Mouse (Mus musculus): Measurements from ENCODE around the gene Gm10320. TPM values are rescaled to one million over a fixed set of nuclear protein-coding genes. Genes with fewer than 3 reads are reported as not detected.

Gene Gm10320
- polyA plus RNA-seq, 1 experiment, result not detected

DNA sequence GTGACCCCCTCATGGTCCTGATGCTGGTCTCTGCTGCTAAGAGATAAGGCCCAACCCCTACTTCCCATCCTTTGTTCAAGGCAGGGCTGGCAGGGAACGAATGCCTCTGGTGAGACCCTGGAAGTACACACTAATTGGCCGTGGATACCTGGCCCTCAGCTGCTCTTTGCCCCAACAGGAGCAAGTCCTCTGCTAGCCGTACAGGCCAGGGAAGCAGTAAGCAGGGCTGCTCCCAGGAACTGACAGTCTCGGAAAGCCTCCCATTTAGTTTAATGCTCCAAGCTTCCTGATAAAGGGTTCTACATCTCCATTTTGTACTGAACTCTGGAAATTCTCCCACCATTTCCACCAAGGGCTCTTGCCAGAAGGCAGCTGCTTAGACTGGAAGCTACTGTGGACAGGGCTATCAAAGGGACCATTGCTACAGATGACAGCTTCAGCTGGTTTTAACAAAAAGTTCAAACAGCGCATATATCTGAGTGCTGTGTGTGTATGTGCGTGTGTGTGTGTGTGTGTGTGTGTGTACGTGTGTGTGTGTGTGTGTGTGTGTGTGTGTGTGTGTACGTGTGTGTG is 2.8 kb upstream of the Gm10320 start:
- H3K4me3 ChIP-seq (ENCODE audit: insufficient read depth, low read depth, low read length), result no peak overlapping the region
- no peaks in the 10 kb centered on the region for H3K4me1 ChIP-seq (ENCODE audit: control insufficient read depth, insufficient read depth, insufficient read length, low read length)
- H3K27ac ChIP-seq (replicated peaks; ENCODE audit: low read depth, low read length), result no peak overlapping the region

DNA sequence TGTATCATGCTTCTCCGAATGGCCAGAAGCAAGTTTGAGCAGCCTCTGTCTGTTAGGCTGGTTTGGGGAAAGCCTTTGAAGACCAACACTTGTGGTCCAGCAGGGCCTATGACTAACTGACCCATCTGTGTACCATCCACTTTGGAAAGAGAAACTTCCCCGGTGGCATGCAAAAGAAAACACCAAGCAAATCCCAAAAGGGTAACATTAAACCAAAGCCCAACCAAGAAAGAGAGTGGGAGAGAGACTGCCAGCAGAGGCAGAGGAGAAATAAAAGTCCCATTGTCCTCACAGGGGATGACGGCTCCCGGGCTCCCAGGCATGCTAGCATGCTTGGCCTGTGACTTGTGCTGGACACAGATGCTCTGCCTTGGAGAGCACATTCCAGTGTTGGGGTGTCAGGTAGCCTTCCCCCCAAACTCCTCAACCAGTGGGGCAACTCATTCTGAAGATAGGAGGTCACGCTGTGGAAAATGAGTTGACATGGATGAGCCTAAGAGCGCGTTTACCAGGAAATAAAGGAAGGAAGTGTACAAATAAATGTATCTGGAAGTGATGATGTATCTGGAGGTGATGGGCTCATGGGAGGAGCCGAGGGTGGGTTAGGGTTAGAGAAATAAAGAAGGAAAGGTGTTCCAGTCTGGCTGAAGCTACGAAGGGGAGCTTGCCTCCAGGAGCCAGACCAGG is 911 bp upstream of the Gm10320 start:
- Histone ChIP-seq H3K27ac (replicated peaks; ENCODE audit: low read depth, low read length) (no peak overlapping the region), H3K4me1 (ENCODE audit: control insufficient read depth, insufficient read depth, insufficient read length, low read length) (no peaks in the 10 kb centered on the region), H3K4me3 (ENCODE audit: insufficient read depth, low read depth, low read length) (no peak overlapping the region)

GRCm38 (mm10) chr13:98486726-98487125 is 5.1 kb downstream of the Gm10320 start:
- no peak overlapping the region for H3K27ac ChIP-seq (replicated peaks; ENCODE audit: low read depth, low read length)

DNA sequence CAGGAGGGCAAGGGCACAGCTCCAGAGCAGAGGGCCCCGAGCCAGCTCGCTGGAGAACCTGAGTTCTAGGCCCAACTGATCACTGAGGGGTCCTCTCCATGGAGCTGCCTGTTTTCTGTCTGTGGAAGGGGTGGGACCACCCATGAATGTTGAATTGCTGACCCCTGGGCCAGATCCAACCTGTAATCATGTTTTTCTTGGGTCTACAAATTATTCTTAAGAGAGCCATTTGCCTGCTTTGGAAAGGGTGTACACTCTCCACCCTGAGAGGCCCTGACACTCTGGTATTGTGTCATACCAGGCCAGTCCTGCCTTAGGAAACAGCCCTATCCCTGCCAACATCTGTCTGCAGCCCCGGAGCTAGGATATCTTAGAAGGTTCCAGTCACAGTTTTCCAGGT is 5.6 kb downstream of the Gm10320 start:
- H3K27ac ChIP-seq (replicated peaks; ENCODE audit: low read depth, low read length), result no peak overlapping the region
- no peaks in the 10 kb centered on the region for H3K4me1 ChIP-seq (ENCODE audit: control insufficient read depth, insufficient read depth, insufficient read length, low read length)
- H3K4me3 ChIP-seq (ENCODE audit: insufficient read depth, low read depth, low read length), result no peak overlapping the region

More at GRCm38 (mm10) chr13:98486726-98487125, 5.1 kb downstream of the Gm10320 start:
- H3K4me3 ChIP-seq (ENCODE audit: insufficient read depth, low read depth, low read length), result no peak overlapping the region
- H3K4me1 ChIP-seq (ENCODE audit: control insufficient read depth, insufficient read depth, insufficient read length, low read length), result no peaks in the 10 kb centered on the region

DNA sequence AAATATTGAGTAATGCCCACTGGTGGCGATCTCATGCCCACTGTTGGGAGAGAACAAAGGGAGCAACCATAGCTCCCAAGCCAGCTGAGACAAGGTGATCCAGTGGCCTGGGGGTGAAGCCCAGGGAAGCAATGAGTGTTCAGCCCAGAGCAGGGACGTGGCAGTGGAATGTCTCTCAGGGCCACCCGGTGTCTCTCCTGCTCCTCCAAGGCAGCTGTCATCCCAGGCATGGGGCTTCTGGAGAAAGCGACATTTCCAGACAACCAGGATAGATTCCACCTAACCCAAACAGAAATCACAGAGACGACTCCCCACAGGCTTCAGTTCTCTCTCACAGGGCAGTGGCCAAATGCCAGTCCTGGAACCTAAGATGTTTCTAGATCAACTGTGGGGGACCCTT is 6.4 kb downstream of the Gm10320 start:
- Histone ChIP-seq H3K4me1 (ENCODE audit: control insufficient read depth, insufficient read depth, insufficient read length, low read length) (no peaks in the 10 kb centered on the region), H3K4me3 (ENCODE audit: insufficient read depth, low read depth, low read length) (no peak overlapping the region), H3K27ac (replicated peaks; ENCODE audit: low read depth, low read length) (no peak overlapping the region)

GRCm38 (mm10) chr13:98477991-98478390 is 13.8 kb downstream of the Gm10320 start:
- Histone ChIP-seq H3K27ac (replicated peaks; ENCODE audit: low read depth, low read length) (no peak overlapping the region), H3K4me1 (ENCODE audit: control insufficient read depth, insufficient read depth, insufficient read length, low read length) (no peaks in the 10 kb centered on the region), H3K4me3 (ENCODE audit: insufficient read depth, low read depth, low read length) (no peak overlapping the region)

DNA sequence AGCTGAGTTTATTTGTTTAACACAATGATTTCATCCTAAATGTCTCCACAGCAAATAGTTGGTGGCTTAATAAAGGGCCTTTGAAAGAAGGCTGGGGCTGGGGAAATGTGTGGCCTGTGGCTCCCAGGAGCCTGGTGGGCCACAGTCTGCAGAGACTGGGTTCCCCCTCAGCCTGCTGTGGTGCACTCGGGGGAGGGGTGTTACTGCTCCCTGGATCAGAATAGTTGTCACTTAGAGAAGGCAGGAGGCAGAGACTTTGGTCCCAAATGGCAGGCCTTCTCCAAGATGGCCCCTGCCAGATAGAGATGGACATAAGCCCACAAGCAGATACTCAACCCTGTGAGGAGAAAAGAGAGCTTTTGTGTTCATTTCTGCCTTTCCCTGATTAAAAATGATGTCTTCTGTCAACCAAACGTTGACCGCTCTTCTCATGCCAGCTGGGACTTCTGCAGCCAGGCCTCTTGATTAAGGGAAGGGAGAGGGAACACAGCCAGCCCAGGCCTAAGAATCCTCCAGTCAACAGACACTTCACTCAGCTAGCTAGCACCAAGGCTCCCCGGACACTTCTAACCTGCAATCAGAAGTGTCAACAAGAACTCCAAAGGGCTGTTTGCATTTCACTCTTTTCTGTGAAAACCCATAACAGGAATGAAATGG is 14.8 kb downstream of the Gm10320 start:
- Histone ChIP-seq H3K4me3 (ENCODE audit: insufficient read depth, low read depth, low read length) (no peak overlapping the region), H3K4me1 (ENCODE audit: control insufficient read depth, insufficient read depth, insufficient read length, low read length) (no peaks in the 10 kb centered on the region), H3K27ac (replicated peaks; ENCODE audit: low read depth, low read length) (no peak overlapping the region)

DNA sequence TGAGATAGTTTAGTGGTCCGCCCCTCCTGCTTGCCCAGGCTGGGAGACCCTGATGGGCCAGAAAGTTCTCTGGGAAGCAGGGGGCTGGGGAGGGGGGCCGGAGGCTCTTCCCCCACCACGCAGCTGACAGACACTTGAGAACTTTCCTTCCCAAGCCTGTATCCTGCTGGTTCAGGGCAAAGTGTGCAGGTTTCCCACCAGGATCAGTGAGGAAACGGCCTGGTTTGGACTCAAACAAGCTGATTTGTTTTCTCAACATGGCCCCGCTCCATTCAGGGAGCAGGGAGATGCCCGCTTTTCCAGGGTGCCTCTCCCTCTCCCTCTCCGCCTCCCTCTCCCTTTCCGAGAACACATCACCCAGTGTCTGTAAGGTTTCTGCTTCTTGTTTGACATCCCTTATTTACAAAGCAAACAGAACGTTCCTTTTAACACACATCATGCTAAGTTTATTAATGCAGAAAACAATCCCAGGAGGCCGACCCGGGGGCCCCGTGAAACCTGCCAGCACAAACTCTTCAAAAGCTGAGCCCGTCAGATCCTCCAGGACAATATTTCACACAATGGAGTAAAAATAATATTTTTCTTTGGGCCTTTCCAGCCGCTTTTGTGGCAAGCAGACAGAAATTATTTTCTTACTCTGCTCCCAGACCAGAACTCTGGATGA is 15.5 kb downstream of the Gm10320 start:
- Histone ChIP-seq H3K27ac (replicated peaks; ENCODE audit: low read depth, low read length) (no peak overlapping the region), H3K4me1 (ENCODE audit: control insufficient read depth, insufficient read depth, insufficient read length, low read length) (no peaks in the 10 kb centered on the region), H3K4me3 (ENCODE audit: insufficient read depth, low read depth, low read length) (no peak overlapping the region)

GRCm38 (mm10) chr13:98475681-98476080 is 16.1 kb downstream of the Gm10320 start:
- no peaks in the 10 kb centered on the region for H3K4me1 ChIP-seq (ENCODE audit: control insufficient read depth, insufficient read depth, insufficient read length, low read length)
- H3K4me3 ChIP-seq (ENCODE audit: insufficient read depth, low read depth, low read length), result no peak overlapping the region
- no peak overlapping the region for H3K27ac ChIP-seq (replicated peaks; ENCODE audit: low read depth, low read length)

DNA sequence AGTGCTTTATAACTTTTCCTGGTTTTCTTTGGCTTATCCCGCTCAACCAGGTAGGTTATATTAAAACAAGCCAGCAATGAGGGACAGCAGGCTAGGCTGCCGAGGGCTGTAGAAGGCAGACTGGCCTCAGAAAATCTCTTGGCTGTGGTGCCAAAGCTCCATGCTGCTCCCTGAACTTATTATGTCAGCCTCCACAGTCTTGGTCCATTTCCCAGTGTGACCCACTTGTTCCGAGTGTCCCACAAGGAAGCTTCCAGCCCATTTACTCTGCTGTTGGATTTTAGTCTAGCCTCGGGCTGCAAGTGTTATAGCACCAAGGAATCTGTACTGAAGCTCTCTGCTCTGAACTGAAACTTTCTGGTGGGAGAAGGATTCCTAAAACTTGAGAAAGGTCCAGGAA is 18.8 kb downstream of the Gm10320 start:
- no peaks in the 10 kb centered on the region for H3K4me1 ChIP-seq (ENCODE audit: control insufficient read depth, insufficient read depth, insufficient read length, low read length)
- H3K27ac ChIP-seq (replicated peaks; ENCODE audit: low read depth, low read length), result no peak overlapping the region
- H3K4me3 ChIP-seq (ENCODE audit: insufficient read depth, low read depth, low read length), result no peak overlapping the region

DNA sequence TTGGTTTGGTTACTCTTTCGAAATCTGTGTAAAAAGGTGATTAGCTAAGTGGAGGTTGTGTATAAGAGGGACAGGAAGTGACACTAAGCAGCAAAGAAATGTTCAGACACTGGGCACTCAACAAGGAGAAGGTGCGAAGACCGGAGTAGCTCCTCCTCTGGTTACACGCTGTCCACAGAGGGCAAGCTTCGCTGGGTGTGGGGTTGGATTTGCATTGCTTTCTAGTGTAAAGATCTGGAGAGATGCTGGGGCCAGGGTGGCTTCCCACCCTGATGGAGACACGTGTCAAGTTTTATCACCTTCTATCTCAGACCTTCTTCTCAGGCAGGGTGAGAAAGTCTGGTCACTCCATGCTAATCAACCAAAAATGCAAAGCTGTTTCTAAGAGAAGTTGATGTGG is 20.0 kb downstream of the Gm10320 start:
- Histone ChIP-seq H3K4me1 (ENCODE audit: control insufficient read depth, insufficient read depth, insufficient read length, low read length) (no peaks in the 10 kb centered on the region), H3K4me3 (ENCODE audit: insufficient read depth, low read depth, low read length) (no peak overlapping the region), H3K27ac (replicated peaks; ENCODE audit: low read depth, low read length) (no peak overlapping the region)

- H3K4me1 ChIP-seq (ENCODE audit: control insufficient read depth, insufficient read depth, insufficient read length, low read length), result no peaks in the 10 kb centered on the region
- no peak overlapping the region for H3K4me3 ChIP-seq (ENCODE audit: insufficient read depth, low read depth, low read length)
- no peak overlapping the region for H3K27ac ChIP-seq (replicated peaks; ENCODE audit: low read depth, low read length)
Measured at GRCm38 (mm10) chr13:98470321-98470720, 21.5 kb downstream of the Gm10320 start.

GRCm38 (mm10) chr13:98469916-98470315 is 21.9 kb downstream of the Gm10320 start:
- no peaks in the 10 kb centered on the region for H3K4me1 ChIP-seq (ENCODE audit: control insufficient read depth, insufficient read depth, insufficient read length, low read length)
- H3K4me3 ChIP-seq (ENCODE audit: insufficient read depth, low read depth, low read length), result no peak overlapping the region

GRCm38 (mm10) chr13:98461467-98461866 is 30.3 kb downstream of the Gm10320 start:
- H3K4me1 ChIP-seq (ENCODE audit: control insufficient read depth, insufficient read depth, insufficient read length, low read length), result no peaks in the 10 kb centered on the region
- H3K4me3 ChIP-seq (ENCODE audit: insufficient read depth, low read depth, low read length), result no peak overlapping the region
- no peak overlapping the region for H3K27ac ChIP-seq (replicated peaks; ENCODE audit: low read depth, low read length)

More at GRCm38 (mm10) chr13:98469916-98470315, 21.9 kb downstream of the Gm10320 start:
- H3K27ac ChIP-seq (replicated peaks; ENCODE audit: low read depth, low read length), result no peak overlapping the region

GRCm38 (mm10) chr13:98456398-98456797 is 35.4 kb downstream of the Gm10320 start:
- Histone ChIP-seq H3K4me1 (ENCODE audit: control insufficient read depth, insufficient read depth, insufficient read length, low read length) (no peaks in the 10 kb centered on the region), H3K27ac (replicated peaks; ENCODE audit: low read depth, low read length) (no peak overlapping the region)

More at GRCm38 (mm10) chr13:98456398-98456797, 35.4 kb downstream of the Gm10320 start:
- no peak overlapping the region for H3K4me3 ChIP-seq (ENCODE audit: insufficient read depth, low read depth, low read length)
